Mouse (Mus musculus) frontal cortex, postnatal 25 days (tissue): ENCODE data around the gene Srxn1.

Source experiments
- DNase-seq, 2 experiments: peaks; one replicate each; pipeline ENCODE4 v3.0.0; 2022; ENCODE audit warnings: low spot score in 2 of 2

The Srxn1 gene

GRCm38 (mm10) chr2:152089581-152089980, 15.7 kb upstream of the Srxn1 start:
- no peak for DNase-seq

GRCm38 (mm10) chr2:152090486-152090885, 14.8 kb upstream of the Srxn1 start:
- DNase-seq = no peak

DNA sequence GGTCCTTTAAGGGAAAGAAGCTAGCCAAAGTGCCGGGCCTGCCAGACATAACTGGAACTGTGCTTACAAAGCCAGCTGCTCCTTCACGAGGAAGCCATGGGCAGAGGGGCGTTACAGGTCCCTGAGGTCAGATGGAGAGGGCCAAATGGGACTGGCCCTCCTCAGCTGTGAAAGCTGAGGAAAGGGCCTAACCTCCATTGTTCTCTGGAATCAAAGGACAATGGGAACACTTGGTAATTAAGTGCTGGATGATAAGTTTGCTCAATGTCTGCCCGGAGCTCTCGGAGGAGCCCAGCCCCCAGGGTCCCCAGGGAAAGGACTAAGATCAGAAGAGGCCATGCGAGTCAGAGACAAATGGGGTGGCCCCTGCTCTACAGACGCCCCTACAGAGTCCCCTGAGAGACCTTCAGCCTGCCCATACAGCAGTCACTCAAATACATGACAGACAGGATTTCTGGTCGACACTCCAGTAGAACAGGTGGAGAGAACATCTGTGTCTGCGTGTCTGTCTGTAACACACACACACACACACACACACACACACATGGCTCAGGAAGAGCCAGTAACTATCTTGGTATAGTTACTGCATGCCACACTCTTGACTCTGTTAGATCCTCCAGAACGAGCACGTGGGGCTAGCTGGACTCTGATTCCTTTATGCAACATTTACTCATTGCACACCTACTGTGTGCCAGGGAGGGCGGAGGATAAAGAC, 13.8 kb upstream of the Srxn1 start:
- DNase-seq = no peak

DNA sequence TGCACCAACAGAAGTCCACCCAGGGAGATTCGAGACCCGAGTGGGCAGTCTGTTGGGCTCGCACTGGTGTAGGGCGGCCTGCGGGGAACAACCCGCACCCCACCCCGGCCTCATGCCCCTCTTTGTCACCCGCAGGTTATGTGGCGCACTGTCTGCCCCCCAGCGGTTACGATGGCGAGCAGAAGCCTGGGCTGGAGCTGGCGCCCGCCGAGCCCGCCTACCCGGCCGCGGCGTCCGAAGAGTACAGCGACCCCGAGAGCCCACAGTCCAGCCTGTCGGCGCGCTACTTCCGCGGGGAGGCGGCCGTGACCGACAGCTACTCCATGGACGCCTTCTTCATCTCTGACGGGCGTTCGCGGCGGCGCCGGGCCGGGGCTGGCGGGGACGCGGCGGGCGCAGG, 12.4 kb upstream of the Srxn1 start:
- DNase-seq = no peak

- DNase-seq = no peak
These were observed 11.9 kb upstream of the Srxn1 start for GRCm38 (mm10) chr2:152093356-152093792.

DNA sequence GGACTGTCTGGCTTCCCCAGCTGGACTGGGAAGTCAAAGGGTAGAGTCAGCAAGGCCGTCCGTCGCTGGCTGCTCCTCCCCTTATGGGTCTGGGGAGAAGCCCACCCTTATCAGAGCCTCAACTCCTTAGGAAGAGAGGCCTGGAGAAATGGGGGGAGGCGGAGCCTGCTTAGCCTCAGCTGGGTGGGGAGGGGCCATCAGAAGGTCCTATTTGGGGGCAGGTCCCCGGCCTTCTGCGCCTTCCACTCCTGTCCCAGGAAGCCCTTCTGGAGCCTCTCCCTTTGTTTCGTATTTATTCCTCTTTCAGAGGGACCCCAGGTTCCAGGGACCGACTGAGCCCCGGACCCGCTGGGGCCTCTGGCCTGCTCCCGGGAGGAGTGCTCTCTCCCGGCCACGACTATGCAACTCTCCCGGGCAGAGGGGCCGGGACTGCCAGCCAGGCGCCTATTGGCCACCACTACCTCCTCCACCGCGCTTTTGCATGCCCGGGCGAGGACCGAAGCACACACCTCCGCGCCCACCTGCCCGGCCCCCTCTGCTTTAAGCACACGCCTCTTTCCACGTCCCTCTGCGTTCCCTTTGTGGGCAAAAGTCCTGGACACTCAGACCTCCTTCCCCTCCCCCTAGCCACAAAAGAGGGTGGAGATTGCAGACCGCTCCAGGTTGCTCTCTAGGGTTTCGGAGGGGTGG, 10.3 kb upstream of the Srxn1 start:
- DNase-seq = no peak

DNA sequence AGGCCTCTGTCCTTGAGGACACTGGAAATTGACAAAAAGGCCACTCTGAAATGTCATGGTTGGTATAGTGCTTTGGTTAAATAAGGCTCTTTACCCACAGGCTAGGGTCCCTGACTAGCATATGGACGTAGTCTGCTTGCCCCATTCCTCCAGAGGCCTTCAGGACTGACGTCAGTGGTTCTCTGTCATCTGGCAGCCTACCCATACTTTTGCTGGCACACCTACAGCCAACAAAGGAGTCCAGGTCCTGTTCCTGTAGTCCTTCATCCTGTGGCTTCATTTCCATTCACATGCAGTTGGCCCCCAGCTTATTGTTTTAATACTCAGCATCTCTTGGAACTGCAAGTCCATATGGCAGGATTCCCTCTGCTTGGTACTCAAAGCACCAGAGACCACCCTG, 8.4 kb upstream of the Srxn1 start:
- DNase-seq = no peak

DNA sequence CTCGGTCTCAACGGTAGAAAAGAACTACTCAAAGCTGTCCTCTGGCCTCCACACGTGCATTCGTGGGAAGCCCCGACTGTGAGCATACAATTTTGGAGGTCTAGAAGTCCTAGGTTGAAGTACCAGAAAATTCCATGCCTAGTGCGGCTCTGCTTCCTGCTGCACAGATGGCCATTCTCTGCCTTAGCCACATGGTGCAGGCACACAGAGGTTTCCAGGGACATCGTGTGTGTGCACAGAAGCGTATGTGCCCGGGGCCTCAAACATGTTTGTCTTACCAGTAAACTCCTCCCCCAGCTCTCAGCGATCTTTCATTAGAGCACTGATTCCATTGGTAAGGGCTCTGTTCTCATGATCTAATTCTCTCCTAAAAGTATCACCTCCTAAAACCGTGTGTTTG, 7.4 kb upstream of the Srxn1 start:
- DNase-seq = no peak

GRCm38 (mm10) chr2:152099538-152099937, 5.8 kb upstream of the Srxn1 start:
- DNase-seq = no peak

DNA sequence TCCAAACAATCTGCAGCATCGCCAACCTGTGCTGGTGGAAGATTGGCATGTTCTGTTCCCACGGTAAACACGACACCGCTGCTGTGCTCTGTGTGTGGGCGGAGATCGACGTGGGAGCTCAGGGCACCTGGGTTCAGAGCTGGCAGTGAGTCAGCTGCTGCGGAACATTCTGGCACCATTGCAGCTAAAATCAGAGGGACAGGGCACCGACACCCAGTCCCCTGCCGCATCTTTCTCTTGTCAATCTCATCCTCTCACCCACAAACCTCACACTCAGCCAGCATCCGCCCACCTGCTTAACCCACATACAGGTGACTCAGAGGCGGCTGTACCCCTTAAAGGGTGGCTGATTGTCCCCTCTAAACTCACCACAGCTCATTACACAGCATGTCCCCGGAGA, 3.6 kb upstream of the Srxn1 start:
- DNase-seq = peak in 1 of 2 experiments; percentile 49

- DNase-seq = no peak
These were observed 2.9 kb upstream of the Srxn1 start for GRCm38 (mm10) chr2:152102369-152102768.

- DNase-seq = no peak
These were observed 502 bp upstream of the Srxn1 start for GRCm38 (mm10) chr2:152104711-152105317.

GRCm38 (mm10) chr2:152106225-152106595, 894 bp downstream of the Srxn1 start:
- no peak for DNase-seq

DNA sequence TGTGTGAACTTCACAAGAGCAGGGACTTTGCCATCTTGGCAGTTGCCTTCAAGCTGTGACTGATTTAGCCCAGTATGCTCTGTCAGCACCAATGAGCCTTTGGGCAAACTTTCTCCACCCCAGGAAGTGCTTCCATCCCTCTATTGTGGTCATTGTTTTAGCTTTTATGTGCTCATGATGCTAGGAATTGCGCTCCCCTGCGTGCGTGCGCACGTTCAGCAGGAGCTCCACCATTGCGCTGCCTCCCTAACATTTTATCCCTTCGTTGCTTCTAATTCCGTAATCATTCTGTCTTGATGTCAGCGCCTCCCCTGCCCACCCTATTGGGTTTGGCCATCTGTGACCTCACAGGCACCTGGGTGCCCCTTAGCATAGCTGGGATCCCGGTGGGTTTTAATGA, 1.3 kb downstream of the Srxn1 start:
- DNase-seq = no peak

GRCm38 (mm10) chr2:152108702-152109101, 3.4 kb downstream of the Srxn1 start:
- DNase-seq = no peak

DNA sequence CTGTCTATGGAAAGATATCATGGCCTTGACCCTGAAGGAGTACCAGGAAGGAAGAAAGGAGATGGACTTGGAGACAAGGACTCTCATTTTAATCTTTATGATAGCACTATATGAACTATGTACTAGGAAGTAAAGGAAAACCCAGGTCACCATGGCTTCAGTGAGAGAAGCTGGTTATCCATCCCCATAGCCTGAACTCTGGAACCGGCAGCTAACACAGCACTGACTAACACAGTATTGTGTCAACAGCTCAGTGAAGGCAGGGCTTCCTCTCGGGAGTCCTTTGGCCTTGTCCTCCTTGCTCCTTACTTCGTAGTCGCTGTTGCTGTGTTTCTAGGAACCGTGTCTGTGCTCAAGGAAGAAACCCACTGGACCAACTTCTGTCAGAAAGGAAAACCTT, 4.1 kb downstream of the Srxn1 start:
- DNase-seq = no peak

- no peak for DNase-seq
These were observed 6.0 kb downstream of the Srxn1 start for GRCm38 (mm10) chr2:152111311-152111710.

DNA sequence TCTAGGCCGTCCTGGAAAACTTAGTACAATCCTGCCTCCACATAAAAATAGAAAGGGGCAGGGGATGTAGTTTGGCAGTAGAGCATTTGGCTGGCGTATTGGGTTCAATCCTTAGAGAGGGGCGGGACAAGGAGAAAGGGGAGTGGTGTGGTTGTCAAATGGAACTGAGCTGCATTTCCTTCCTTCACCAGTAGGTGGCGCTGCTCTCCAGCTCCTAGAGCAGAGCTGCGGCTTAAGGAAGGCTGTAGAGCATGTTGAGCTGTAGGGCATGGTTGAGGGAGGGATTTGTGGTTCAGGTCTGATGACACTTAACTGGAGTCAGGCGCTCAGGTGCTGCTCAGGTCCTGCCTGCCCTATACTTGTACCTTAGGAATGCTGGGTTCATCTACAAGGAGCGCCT, 6.6 kb downstream of the Srxn1 start:
- peak; percentile 94 to 97 for DNase-seq

GRCm38 (mm10) chr2:152112490-152112889, 7.2 kb downstream of the Srxn1 start:
- no peak for DNase-seq

- DNase-seq = no peak
These were observed 7.7 kb downstream of the Srxn1 start for GRCm38 (mm10) chr2:152112970-152113369.

GRCm38 (mm10) chr2:152114057-152114975, 9.0 kb downstream of the Srxn1 start:
- DNase-seq = no peak

DNA sequence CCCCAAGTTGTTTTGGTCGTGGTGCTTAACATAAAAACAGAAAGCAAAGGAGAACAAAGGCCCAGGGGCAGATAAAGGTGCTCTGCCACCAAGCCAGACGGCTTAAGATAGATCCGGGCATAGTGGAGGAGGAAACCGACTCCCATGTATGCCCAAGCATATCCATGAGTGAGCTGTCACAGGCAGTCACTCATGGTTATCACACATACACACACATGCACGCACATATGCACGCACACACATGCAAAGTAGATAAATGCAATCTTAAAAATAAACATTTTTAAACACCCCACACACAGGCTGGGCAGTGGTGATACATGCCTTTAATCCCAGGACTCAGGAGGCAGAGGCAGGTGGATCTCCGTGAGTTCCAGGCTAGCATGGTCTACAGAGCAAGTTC, 12.4 kb downstream of the Srxn1 start:
- no peak for DNase-seq
